Mouse (Mus musculus): ENCODE measurements around the gene Shc2. TPM values are rescaled to one million over a fixed set of nuclear protein-coding genes. Genes with fewer than 3 reads are reported as not detected.

Shc2 gene
- total and polyA plus RNA-seq, 3 experiments = 0.05 TPM; not detected in 2

GRCm38 (mm10) chr10:79581501-79581900, 56.2 kb downstream of the Shc2 start:
- Histone ChIP-seq H3K9me3 (replicated peaks) (no peaks in the 10 kb centered on the region), H3K4me1 (ENCODE audit: insufficient read depth, low read depth, low read length) (no peaks in the 10 kb centered on the region), H3K36me3 (replicated peaks) (no peaks in the 10 kb centered on the region), H3K4me3 (ENCODE audit: low read depth, low read length) (no peak overlapping the region), H3K27me3 (ENCODE audit: insufficient read depth, low read length) (peaks cover 6% of the 10 kb centered on the region; the same call in 1 of the 2 replicates)
- no peak for TF ChIP-seq GATA2 (IDR thresholded peaks at IDR 0.05; ENCODE audit: borderline replicate concordance, low read depth, low read length)
- TF ChIP-seq POLR2AphosphoS5 (IDR thresholded peaks at IDR 0.05; ENCODE audit: insufficient replicate concordance, low read depth, low read length) = no peak
- no peak for TF ChIP-seq CTCF (IDR thresholded peaks at IDR 0.05; ENCODE audit: low read depth, low read length)
- TF ChIP-seq TAL1 (conservative IDR thresholded peaks at IDR 0.05; ENCODE audit: low read depth, low read length) = no peak
- no peak for TF ChIP-seq GATA1 (IDR thresholded peaks at IDR 0.05; ENCODE audit: borderline replicate concordance, low read length)
- DNase-seq (ENCODE audit: low spot score) (no peak), ATAC-seq (ENCODE audit: extremely low read depth, insufficient number of reproducible peaks, low FRiP score, poor library complexity, severe bottlenecking) (no peak)

- H3K4me1 ChIP-seq (ENCODE audit: insufficient read depth, low read depth, low read length) = no peaks in the 10 kb centered on the region
- DNase-seq (ENCODE audit: low spot score) = no peak
- TF ChIP-seq CTCF (IDR thresholded peaks at IDR 0.05; ENCODE audit: low read depth, low read length) (peak; percentile 41; the same call in 1 of the 2 replicates), GATA2 (IDR thresholded peaks at IDR 0.05; ENCODE audit: borderline replicate concordance, low read depth, low read length) (no peak), TAL1 (conservative IDR thresholded peaks at IDR 0.05; ENCODE audit: low read depth, low read length) (no peak), GATA1 (IDR thresholded peaks at IDR 0.05; ENCODE audit: borderline replicate concordance, low read length) (no peak)
- H3K36me3 ChIP-seq (replicated peaks) = no peaks in the 10 kb centered on the region
- peaks cover 6% of the 10 kb centered on the region; the same call in 1 of the 2 replicates for H3K27me3 ChIP-seq (ENCODE audit: insufficient read depth, low read length)
- no peak overlapping the region for H3K4me3 ChIP-seq (ENCODE audit: low read depth, low read length)
- H3K9me3 ChIP-seq (replicated peaks) = no peaks in the 10 kb centered on the region
- no peak for ATAC-seq (ENCODE audit: extremely low read depth, insufficient number of reproducible peaks, low FRiP score, poor library complexity, severe bottlenecking)
Observed at GRCm38 (mm10) chr10:79580811-79581210, 56.9 kb downstream of the Shc2 start.

DNA sequence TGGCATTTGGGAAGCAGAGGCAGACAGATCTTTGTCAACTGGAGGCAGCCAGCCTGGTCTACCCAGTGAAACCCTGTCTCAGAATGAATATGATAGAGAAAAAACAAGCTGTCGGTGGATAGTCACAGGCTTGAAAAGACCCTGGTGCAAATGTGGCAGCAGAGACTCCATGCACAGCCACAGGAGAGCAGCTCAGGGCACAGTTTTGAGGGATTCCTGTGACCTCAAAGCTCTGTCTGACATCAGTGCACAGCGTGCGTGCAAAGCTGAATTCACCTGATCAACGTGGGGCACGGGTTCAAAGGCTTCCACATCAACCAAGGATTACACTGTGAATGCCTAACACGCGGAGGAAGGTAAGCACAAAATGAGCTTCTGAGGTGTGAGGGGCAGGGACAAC, 57.4 kb downstream of the Shc2 start:
- Histone ChIP-seq H3K9me3 (replicated peaks) (no peaks in the 10 kb centered on the region), H3K4me3 (ENCODE audit: low read depth, low read length) (no peak overlapping the region), H3K27me3 (ENCODE audit: insufficient read depth, low read length) (peaks cover 6% of the 10 kb centered on the region; the same call in 1 of the 2 replicates), H3K4me1 (ENCODE audit: insufficient read depth, low read depth, low read length) (no peaks in the 10 kb centered on the region), H3K36me3 (replicated peaks) (no peaks in the 10 kb centered on the region)
- TF ChIP-seq TAL1 (conservative IDR thresholded peaks at IDR 0.05; ENCODE audit: low read depth, low read length) (no peak), GATA1 (IDR thresholded peaks at IDR 0.05; ENCODE audit: borderline replicate concordance, low read length) (no peak), POLR2AphosphoS5 (IDR thresholded peaks at IDR 0.05; ENCODE audit: insufficient replicate concordance, low read depth, low read length) (no peak), GATA2 (IDR thresholded peaks at IDR 0.05; ENCODE audit: borderline replicate concordance, low read depth, low read length) (no peak), CTCF (IDR thresholded peaks at IDR 0.05; ENCODE audit: low read depth, low read length) (no peak)
- no peak for DNase-seq (ENCODE audit: low spot score)
- ATAC-seq (ENCODE audit: extremely low read depth, insufficient number of reproducible peaks, low FRiP score, poor library complexity, severe bottlenecking) = no peak

DNA sequence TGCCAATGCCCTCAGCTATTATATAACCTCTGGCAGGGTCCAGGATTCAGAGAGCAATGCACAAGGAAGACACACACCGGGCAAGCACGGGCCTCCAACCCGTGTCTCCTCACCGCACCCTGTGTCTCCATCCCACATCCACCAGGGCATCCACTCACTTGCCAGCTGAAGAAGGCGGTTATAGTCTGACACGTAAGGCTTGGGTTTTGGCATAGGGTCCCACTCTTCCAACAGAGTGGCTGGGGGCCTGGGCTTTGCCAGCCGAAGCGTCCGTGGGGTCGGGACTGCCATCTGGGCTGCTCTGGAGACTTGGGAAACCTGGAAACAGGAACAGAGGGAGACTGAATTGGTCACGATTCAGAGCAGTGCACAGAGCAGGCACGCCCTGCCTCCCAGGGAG, 57.9 kb downstream of the Shc2 start:
- no peak for ATAC-seq (ENCODE audit: extremely low read depth, insufficient number of reproducible peaks, low FRiP score, poor library complexity, severe bottlenecking)

GRCm38 (mm10) chr10:79578891-79579290, 58.8 kb downstream of the Shc2 start:
- H3K9me3 ChIP-seq (replicated peaks) = no peaks in the 10 kb centered on the region
- peaks cover 6% of the 10 kb centered on the region; the same call in 1 of the 2 replicates for H3K27me3 ChIP-seq (ENCODE audit: insufficient read depth, low read length)
- DNase-seq (ENCODE audit: low spot score) (no peak), ATAC-seq (ENCODE audit: extremely low read depth, insufficient number of reproducible peaks, low FRiP score, poor library complexity, severe bottlenecking) (no peak)
- no peaks in the 10 kb centered on the region for H3K36me3 ChIP-seq (replicated peaks)
- TF ChIP-seq POLR2AphosphoS5 (IDR thresholded peaks at IDR 0.05; ENCODE audit: insufficient replicate concordance, low read depth, low read length) (no peak), CTCF (IDR thresholded peaks at IDR 0.05; ENCODE audit: low read depth, low read length) (no peak), GATA2 (IDR thresholded peaks at IDR 0.05; ENCODE audit: borderline replicate concordance, low read depth, low read length) (no peak), GATA1 (IDR thresholded peaks at IDR 0.05; ENCODE audit: borderline replicate concordance, low read length) (no peak), TAL1 (conservative IDR thresholded peaks at IDR 0.05; ENCODE audit: low read depth, low read length) (no peak)
- no peaks in the 10 kb centered on the region for H3K4me1 ChIP-seq (ENCODE audit: insufficient read depth, low read depth, low read length)
- no peak overlapping the region for H3K4me3 ChIP-seq (ENCODE audit: low read depth, low read length)

More for the DNA sequence above, 57.9 kb downstream of the Shc2 start:
- Histone ChIP-seq H3K4me3 (ENCODE audit: low read depth, low read length) (no peak overlapping the region), H3K27me3 (ENCODE audit: insufficient read depth, low read length) (peaks cover 6% of the 10 kb centered on the region; the same call in 1 of the 2 replicates), H3K9me3 (replicated peaks) (no peaks in the 10 kb centered on the region), H3K36me3 (replicated peaks) (no peaks in the 10 kb centered on the region), H3K4me1 (ENCODE audit: insufficient read depth, low read depth, low read length) (no peaks in the 10 kb centered on the region)
- TF ChIP-seq POLR2AphosphoS5 (IDR thresholded peaks at IDR 0.05; ENCODE audit: insufficient replicate concordance, low read depth, low read length) = no peak
- no peak for TF ChIP-seq GATA2 (IDR thresholded peaks at IDR 0.05; ENCODE audit: borderline replicate concordance, low read depth, low read length)
- no peak for TF ChIP-seq GATA1 (IDR thresholded peaks at IDR 0.05; ENCODE audit: borderline replicate concordance, low read length)
- no peak for TF ChIP-seq CTCF (IDR thresholded peaks at IDR 0.05; ENCODE audit: low read depth, low read length)
- no peak for TF ChIP-seq TAL1 (conservative IDR thresholded peaks at IDR 0.05; ENCODE audit: low read depth, low read length)
- no peak for DNase-seq (ENCODE audit: low spot score)

DNA sequence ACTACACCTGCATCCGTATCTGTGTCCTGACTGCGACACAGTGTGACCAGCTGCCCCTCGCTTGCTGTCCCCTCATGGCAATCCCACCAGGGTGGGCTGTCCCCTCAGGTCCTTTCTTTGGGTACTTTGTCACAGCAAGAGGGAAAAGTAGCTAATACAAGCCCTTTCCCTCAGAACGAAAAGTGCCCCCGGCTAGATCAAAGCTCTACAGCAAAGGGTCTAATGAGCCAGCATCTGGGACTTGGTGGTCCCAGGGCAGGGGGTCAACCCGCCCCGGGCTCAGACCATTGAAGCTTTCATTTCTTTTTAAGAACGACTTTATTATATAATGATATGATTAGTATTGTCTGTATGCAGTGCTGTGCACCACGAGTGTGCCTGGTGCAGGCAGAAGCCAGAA, 59.4 kb downstream of the Shc2 start:
- Histone ChIP-seq H3K4me3 (ENCODE audit: low read depth, low read length) (no peak overlapping the region), H3K36me3 (replicated peaks) (no peaks in the 10 kb centered on the region), H3K9me3 (replicated peaks) (no peaks in the 10 kb centered on the region), H3K27me3 (ENCODE audit: insufficient read depth, low read length) (peaks cover 6% of the 10 kb centered on the region; the same call in 1 of the 2 replicates), H3K4me1 (ENCODE audit: insufficient read depth, low read depth, low read length) (no peaks in the 10 kb centered on the region)
- TF ChIP-seq TAL1 (conservative IDR thresholded peaks at IDR 0.05; ENCODE audit: low read depth, low read length) (no peak), CTCF (IDR thresholded peaks at IDR 0.05; ENCODE audit: low read depth, low read length) (no peak), GATA2 (IDR thresholded peaks at IDR 0.05; ENCODE audit: borderline replicate concordance, low read depth, low read length) (no peak), POLR2AphosphoS5 (IDR thresholded peaks at IDR 0.05; ENCODE audit: insufficient replicate concordance, low read depth, low read length) (no peak), GATA1 (IDR thresholded peaks at IDR 0.05; ENCODE audit: borderline replicate concordance, low read length) (no peak)
- DNase-seq (ENCODE audit: low spot score) (no peak), ATAC-seq (ENCODE audit: extremely low read depth, insufficient number of reproducible peaks, low FRiP score, poor library complexity, severe bottlenecking) (no peak)
